Mouse (Mus musculus) midbrain, embryonic 11.5 days (tissue): Measurements from ENCODE around the gene Smarcc1. TPM values are rescaled to one million over a fixed set of nuclear protein-coding genes. Genes with fewer than 3 reads are reported as not detected.
"Not testable (repeated sequence)": the region's sequence is repeated elsewhere in the genome, so short reads cannot be mapped to it uniquely, and the experiment has no call there.

ENCODE experiments used
- ATAC-seq: fragments of 200-750 bp; cut with Nextera tagmentation; 2 replicates; pipeline ENCODE4 v1.8.0; 2017; ENCODE audit warnings: moderate TSS enrichment, moderate library complexity; ENCODE audit not compliant: low FRiP score
- DNase-seq: peaks from one replicate; pipeline ENCODE4 v3.0.0; 2015; ENCODE audit warnings: low spot score; ENCODE audit errors: missing footprints
- H3K27ac ChIP-seq: fragments of 300-500 bp; sonication (generic); 2 replicates; pipeline ENCODE4 v1.5.1; 2014; ENCODE audit warnings: low read depth, low read length
- H3K27me3 ChIP-seq: fragments of 300-500 bp; sonication (generic); 2 replicates; pipeline ENCODE4 v1.6.1; 2014; ENCODE audit warnings: mild to moderate bottlenecking, low read length, moderate library complexity, mixed read lengths; ENCODE audit not compliant: control insufficient read depth, insufficient read depth
- H3K36me3 ChIP-seq: fragments of 300-500 bp; sonication (generic); 2 replicates; pipeline ENCODE4 v1.6.1; 2014; ENCODE audit warnings: mild to moderate bottlenecking, low read length, moderate library complexity, mixed read lengths; ENCODE audit not compliant: control insufficient read depth, insufficient read depth
- H3K4me1 ChIP-seq: fragments of 300-500 bp; sonication (generic); 2 replicates; pipeline ENCODE4 v1.6.1; 2014; ENCODE audit warnings: low read length; ENCODE audit not compliant: control insufficient read depth, insufficient read depth
- H3K4me2 ChIP-seq: fragments of 300-500 bp; sonication (generic); 2 replicates; pipeline ENCODE4 v1.6.1; 2014; ENCODE audit warnings: mild to moderate bottlenecking, moderate library complexity
- H3K4me3 ChIP-seq: fragments of 300-500 bp; sonication (generic); 2 replicates; pipeline ENCODE4 v1.5.1; 2014; ENCODE audit warnings: low read depth, low read length
- H3K9ac ChIP-seq: fragments of 300-500 bp; sonication (generic); 2 replicates; pipeline ENCODE4 v1.6.1; 2014; ENCODE audit warnings: low read length
- H3K9me3 ChIP-seq: fragments of 300-500 bp; sonication (generic); 2 replicates; pipeline ENCODE4 v1.6.1; 2016; ENCODE audit warnings: low read length; ENCODE audit not compliant: control insufficient read depth
- WGBS: fragments of 180-500 bp; shearing (Covaris S2); extraction: QIAGEN DNeasy Blood & Tissue Kit; methylation state at CpG from one replicate; pipeline ENCODE4 v1.1.7; 2014; 5-methylcytosine and 5-hydroxymethylcytosine counted together
- polyA plus RNA-seq: library from polyadenylated mRNA; unstranded; fragments of >200 nt; fragmentation: Nextera tagmentation; extraction: Ambion mirVana; gene quantifications from 2 replicates; pipeline ENCODE4 v1.2.1, GENCODE M21; 2014

Smarcc1 gene
- polyA plus RNA-seq, 1 experiment from 2014 or later = 146 TPM

DNA sequence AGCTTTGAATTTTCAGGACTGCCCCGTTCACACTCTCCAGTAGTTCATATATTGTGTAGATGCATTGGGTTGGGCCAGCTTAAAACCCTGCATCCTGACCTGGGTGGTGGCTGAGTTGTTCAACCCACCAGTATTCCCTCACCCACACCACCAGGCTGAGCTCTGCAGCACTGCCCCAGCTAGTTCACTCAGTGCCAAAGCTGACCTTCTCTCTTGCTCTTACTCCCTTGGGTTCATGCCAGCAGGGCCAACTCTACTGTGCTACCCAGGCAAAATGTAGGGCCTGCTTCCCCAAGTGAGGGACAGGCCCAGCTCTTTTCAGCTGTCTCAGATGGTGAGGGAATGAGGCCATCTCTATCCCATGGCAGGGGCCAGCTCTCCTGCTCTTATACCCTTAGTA is 41.5 kb downstream of the Smarcc1 start:
- WGBS = 94% methylated on average over 1 of the region's 1 CpGs
- H3K9me3 ChIP-seq = no peaks in the 10 kb centered on the region
- no peak overlapping the region for H3K4me3 ChIP-seq
- H3K27ac ChIP-seq = no peak overlapping the region
- no peaks in the 10 kb centered on the region for H3K4me1 ChIP-seq
- DNase-seq (no peak), ATAC-seq (no peak)
- peaks cover 17% of the 10 kb centered on the region for H3K36me3 ChIP-seq
- H3K4me2 ChIP-seq = no peak overlapping the region
- no peak overlapping the region for H3K9ac ChIP-seq
- H3K27me3 ChIP-seq = no peaks in the 10 kb centered on the region

DNA sequence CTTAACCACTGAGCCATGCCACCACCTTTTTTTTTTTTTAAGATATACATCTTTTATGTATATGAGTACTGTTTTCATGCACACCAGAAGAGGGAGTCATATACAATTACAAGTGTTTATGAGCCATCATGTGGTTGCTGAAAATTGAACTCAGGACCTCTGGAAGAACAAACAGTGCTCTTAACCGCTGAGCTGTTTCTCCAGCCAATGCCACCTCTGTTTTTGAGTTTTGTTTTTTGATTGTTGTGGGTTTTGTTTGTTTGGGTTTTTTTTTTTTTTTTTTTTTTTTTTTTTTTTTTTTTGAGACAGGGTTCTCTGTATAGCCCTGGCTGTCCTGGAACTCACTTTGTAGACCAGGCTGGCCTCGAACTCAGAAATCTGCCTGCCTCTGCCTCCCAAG is 43.0 kb downstream of the Smarcc1 start:
- not testable (repeated sequence) for H3K27me3 ChIP-seq, DNase-seq, H3K4me2 ChIP-seq, H3K27ac ChIP-seq, H3K9ac ChIP-seq, H3K4me3 ChIP-seq, ATAC-seq, H3K4me1 ChIP-seq, H3K9me3 ChIP-seq
- H3K36me3 ChIP-seq = peaks cover 19% of the 10 kb centered on the region
- 97% methylated on average over 2 of the region's 2 CpGs for WGBS

DNA sequence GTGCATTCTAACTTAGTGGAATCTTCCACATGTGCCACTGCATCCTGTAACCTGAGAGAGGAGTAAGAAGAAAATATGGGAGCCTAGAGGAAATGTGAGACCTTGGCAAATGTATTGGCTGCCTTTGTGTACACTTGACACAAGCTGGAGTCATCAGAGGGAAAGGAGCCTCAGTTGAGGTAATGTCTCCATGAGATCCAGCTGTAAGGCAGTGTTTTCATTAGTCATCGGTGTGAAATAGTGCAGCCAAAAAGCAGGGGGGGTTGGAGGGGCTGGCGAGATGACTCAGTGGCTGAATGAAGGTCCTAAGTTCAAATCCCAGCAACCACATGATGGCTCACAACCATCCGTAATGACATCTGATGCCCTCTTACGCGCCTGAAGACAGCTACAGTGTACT is 44.9 kb downstream of the Smarcc1 start:
- H3K4me2 ChIP-seq = no peak overlapping the region
- no peaks in the 10 kb centered on the region for H3K4me1 ChIP-seq
- peaks cover 18% of the 10 kb centered on the region for H3K36me3 ChIP-seq
- no peaks in the 10 kb centered on the region for H3K27me3 ChIP-seq
- DNase-seq (no peak), ATAC-seq (no peak)
- H3K4me3 ChIP-seq = no peak overlapping the region
- H3K9ac ChIP-seq = no peak overlapping the region
- no peaks in the 10 kb centered on the region for H3K9me3 ChIP-seq
- 97% methylated on average over 5 of the region's 5 CpGs for WGBS
- H3K27ac ChIP-seq = no peak overlapping the region

DNA sequence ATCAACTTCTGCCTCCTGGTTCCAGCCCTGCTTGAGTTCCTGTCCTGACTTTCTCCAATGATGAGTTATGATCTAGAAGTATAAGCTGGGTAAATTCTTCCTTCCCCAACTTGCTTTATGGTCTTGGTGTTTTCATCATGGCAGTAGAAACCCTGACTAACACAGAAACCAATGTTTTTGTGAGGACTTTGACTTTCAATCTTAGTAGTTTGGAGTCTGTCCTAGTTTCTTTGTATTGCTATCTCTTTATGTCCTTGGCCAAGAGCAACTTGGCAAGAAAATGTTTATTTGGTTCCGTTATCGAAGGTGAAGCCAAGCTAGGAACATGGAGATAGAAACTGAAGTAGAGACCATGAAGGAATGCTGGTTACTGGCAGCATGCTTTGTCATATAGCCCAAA is 45.6 kb downstream of the Smarcc1 start:
- no peaks in the 10 kb centered on the region for H3K4me1 ChIP-seq
- no peak for ATAC-seq
- no peak overlapping the region for H3K9ac ChIP-seq
- H3K4me2 ChIP-seq = no peak overlapping the region
- no peak overlapping the region for H3K27ac ChIP-seq
- no peaks in the 10 kb centered on the region for H3K27me3 ChIP-seq
- 100% methylated on average over 2 of the region's 2 CpGs for WGBS
- no peak overlapping the region for H3K4me3 ChIP-seq
- H3K9me3 ChIP-seq = no peaks in the 10 kb centered on the region
- peaks cover 17% of the 10 kb centered on the region for H3K36me3 ChIP-seq
- no peak for DNase-seq

DNA sequence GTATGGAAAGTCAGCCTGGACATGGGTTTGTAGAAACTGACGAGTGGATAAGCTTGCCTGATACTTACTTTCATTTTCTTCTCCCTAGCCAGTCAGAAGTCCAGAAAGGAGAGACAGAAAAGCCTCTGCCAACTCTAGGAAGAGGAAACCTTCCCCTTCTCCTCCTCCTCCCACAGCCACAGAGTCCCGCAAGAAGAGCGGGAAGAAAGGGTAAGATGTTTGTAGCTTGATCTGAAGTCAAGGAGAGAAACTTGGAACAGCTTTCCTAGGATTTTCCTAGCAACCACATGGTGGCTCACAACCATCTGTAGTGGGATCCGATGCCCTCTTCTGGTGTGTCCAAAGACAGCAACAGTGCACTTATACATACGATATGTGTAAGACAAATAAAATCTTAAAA is 53.4 kb downstream of the Smarcc1 start:
- Histone ChIP-seq H3K4me1 (no peaks in the 10 kb centered on the region), H3K36me3 (peaks cover 21% of the 10 kb centered on the region), H3K9ac (no peak overlapping the region), H3K4me2 (no peak overlapping the region), H3K27me3 (no peaks in the 10 kb centered on the region), H3K27ac (no peak overlapping the region), H3K4me3 (no peak overlapping the region), H3K9me3 (no peaks in the 10 kb centered on the region)
- WGBS = 88% methylated on average over 5 of the region's 5 CpGs
- DNase-seq = no peak
- ATAC-seq = no peak

DNA sequence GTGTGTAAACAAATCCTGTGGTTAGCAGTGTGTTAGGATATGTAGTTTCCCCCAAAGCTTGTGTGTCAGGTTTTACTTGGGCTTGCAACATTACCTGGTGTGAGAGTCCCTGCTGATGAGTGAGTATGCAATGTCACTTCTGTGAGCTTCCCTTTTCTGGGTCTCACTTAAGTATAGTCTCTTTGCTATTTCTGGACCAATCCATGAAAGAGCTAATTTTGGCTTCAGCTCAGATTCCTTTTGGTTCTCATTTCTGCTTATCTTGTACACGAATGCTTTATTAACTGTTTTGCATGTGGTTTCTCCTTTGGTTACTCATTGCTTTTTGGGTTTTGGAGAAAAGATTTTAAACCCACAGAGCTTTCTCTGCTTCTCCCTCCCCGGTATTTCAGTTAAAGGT is 82.4 kb downstream of the Smarcc1 start:
- WGBS = 89% methylated on average over 2 of the region's 2 CpGs
- Histone ChIP-seq H3K4me1 (no peaks in the 10 kb centered on the region), H3K9me3 (no peaks in the 10 kb centered on the region), H3K36me3 (peaks cover 37% of the 10 kb centered on the region), H3K4me3 (no peak overlapping the region), H3K4me2 (no peak overlapping the region), H3K27me3 (no peaks in the 10 kb centered on the region), H3K27ac (no peak overlapping the region), H3K9ac (no peak overlapping the region)
- no peak for DNase-seq
- ATAC-seq = no peak

DNA sequence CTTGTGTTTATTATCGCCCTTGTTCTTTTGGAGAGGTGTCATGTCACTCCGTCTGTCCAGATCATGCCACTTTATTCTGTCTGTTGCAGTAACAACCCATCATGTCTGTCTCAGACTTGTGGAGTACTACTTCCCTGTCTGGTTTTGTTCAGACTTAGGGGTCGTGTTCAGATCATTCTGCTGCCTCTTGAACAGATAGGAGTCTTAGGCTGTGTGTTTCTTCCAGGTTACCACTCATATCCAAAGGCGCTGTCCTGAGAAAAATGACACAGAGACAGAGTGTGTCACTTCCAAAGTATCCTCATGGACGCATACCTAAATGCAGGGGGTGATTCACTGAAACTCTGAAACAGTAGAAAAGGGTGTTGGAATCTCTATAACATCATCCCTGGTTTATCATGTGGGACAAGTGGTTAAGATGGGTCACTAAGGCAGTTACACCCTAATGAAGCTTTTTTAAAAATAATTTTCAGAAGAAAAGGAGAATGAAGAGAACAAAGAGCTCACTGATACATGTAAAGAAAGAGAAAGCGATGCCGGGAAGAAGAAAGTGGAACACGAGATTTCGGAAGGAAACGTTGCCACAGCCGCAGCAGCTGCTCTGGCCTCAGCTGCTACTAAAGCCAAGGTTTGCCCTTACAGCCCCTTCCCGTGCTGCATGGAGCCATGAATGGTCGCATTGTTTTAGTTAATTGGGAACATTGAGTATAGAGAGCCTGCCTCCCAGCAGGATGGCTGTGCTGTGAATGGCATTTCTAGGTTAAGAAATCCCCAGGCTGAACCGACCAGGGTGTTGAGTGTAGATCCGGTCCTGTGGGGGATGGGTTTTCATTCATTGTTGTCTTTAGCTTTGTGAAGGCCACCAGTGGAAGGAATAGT is 88.3 kb downstream of the Smarcc1 start:
- peak; percentile 91 for DNase-seq
- Histone ChIP-seq H3K4me2 (no peak overlapping the region), H3K27ac (peak overlapping the region; percentile 38), H3K4me3 (no peak overlapping the region), H3K9ac (peak overlapping the region; percentile 17; the same call in 1 of the 2 replicates), H3K9me3 (no peaks in the 10 kb centered on the region), H3K36me3 (peaks cover 21% of the 10 kb centered on the region), H3K27me3 (no peaks in the 10 kb centered on the region), H3K4me1 (0 out of 2 replicates have a peak, but pooled peaks cover 5% of the 10 kb centered on the region)
- WGBS = 26% methylated on average over 15 of the region's 15 CpGs
- peak; percentile 76 for ATAC-seq

DNA sequence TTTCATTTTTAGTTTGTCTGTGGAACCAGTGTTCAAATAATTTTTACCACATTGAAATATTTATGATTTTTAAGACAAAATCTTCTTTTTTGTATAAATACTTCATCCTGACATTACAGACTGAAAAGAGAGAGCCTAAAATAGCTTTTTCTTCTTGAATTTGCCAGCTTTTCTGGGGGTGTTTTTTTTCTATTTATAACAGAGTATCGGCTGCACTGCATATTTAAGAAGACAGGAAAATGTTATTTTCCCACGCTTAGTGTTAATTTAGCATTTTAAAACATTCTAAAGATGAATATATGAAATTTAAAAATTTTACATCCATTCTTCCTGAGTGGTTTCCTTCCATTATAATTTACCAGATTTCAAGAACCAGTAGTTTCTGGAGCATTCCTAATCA is 88.9 kb downstream of the Smarcc1 start:
- H3K4me2 ChIP-seq = no peak overlapping the region
- no peak for ATAC-seq
- H3K9me3 ChIP-seq = no peaks in the 10 kb centered on the region
- 83% methylated on average over 2 of the region's 2 CpGs for WGBS
- 0 out of 2 replicates have a peak, but pooled peaks cover 5% of the 10 kb centered on the region for H3K4me1 ChIP-seq
- no peak for DNase-seq
- no peak overlapping the region for H3K4me3 ChIP-seq
- H3K9ac ChIP-seq = no peak overlapping the region
- H3K27me3 ChIP-seq = no peaks in the 10 kb centered on the region
- no peak overlapping the region for H3K27ac ChIP-seq
- H3K36me3 ChIP-seq = peaks cover 19% of the 10 kb centered on the region

DNA sequence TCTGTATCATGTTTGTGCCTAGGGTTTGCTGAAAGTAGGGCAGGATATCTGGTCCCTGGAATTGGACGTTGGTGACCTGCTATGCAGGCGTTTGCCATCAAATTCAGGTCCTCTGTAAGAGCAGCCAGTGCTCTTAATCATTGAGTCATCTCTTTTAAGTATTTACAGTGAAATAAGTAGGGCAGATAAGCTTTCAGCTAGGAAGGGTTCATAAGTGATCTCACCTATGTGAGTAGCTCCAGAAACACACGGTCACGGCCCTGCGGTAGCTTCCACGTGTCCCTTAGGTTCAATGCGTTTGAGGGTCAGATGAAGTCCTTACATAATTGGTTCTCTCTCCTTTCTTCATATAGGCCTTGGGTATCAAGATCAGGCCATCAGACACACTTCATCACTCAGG is 90.8 kb downstream of the Smarcc1 start:
- Histone ChIP-seq H3K9ac (no peak overlapping the region), H3K9me3 (no peaks in the 10 kb centered on the region), H3K4me1 (0 out of 2 replicates have a peak, but pooled peaks cover 5% of the 10 kb centered on the region), H3K27ac (no peak overlapping the region), H3K36me3 (peaks cover 15% of the 10 kb centered on the region; the same call in 1 of the 2 replicates), H3K27me3 (no peaks in the 10 kb centered on the region), H3K4me2 (no peak overlapping the region), H3K4me3 (no peak overlapping the region)
- WGBS = 74% methylated on average over 7 of the region's 7 CpGs
- DNase-seq (no peak), ATAC-seq (no peak)
